Mouse (Mus musculus) adrenal gland, postnatal 10 days (tissue): Measurements from ENCODE around the gene Oxld1. TPM values are rescaled to one million over a fixed set of nuclear protein-coding genes. Genes with fewer than 3 reads are reported as not detected.
A peak's percentile ranks its signal among the peaks of the same experiment; 100 is the strongest.

Experiments
- DNase-seq: peaks from one replicate; pipeline ENCODE4 v3.0.0; 2021; ENCODE audit warnings: mixed read lengths
- total RNA-seq, 2 experiments: library from RNA; stranded (reverse); gene quantifications; 2 replicates each; pipeline ENCODE4 v1.2.3; 2021

Gene Oxld1
- total RNA-seq, 2 experiments from 2014 or later, result 59.0 to 82.0 TPM

GRCm38 (mm10) chr11:120484265-120484981 is 26.6 kb upstream of the Oxld1 start, which contains the start of gene Mrpl12:
Gene Mrpl12, plus strand, starts transcription at chr11:120484613.
- peak; percentile 92 for DNase-seq

GRCm38 (mm10) chr11:120483448-120483934 is 25.6 kb upstream of the Oxld1 start:
- no peak for DNase-seq

DNA sequence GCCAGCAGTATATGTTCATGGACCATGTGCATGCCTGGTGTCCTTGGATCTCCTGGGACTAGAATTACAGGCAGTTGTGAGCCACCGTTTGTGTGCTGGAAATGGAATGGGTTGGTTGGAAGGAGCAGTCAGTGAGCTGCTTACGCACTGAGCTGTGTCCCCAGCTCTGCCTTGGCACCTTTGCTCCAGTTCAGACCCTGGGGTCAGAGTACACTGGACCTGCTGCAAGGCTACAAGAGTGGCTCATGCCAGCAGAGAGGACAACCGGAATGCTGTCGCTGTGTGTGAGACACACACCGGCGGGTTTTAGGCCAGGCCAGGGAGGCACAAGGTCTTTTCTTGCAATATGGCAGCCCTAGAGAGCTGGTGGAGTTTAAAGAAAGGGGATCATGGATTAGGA is 14.2 kb upstream of the Oxld1 start:
- DNase-seq, result no peak

GRCm38 (mm10) chr11:120467736-120468092 is 9.8 kb upstream of the Oxld1 start:
- no peak for DNase-seq

DNA sequence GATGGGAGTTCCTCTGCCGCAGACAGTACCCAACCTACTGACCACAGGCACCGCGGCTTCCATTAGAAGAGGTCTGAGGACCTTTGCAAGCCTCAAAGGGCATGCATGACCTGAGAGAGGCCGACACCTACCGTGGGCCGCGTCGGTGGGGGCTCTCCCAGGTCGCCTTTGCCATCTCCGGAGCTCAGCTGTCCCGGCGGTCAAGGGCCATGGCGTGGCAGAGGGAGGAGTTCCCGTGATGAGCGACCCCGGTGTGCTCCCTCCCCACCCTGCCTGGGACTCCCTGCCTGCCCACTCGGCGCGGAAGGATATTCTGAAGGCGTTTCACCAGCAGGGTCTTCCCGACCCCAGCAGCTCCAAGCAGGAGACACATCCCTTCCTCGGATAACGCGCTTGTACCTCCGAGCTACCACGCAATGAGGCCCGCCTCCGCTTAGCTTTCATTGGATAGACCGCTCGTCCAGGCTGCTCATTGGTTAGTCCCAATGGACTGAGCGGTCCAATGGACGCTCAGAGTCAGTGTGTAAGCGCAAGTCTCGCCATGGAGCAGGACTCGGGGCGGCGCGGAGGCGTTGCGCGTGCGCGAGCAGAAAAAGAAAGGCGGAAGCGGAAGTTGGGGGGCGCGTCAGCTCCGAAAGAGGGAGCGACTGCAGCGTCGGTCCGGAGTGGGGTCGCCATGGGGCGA is 9.3 kb upstream of the Oxld1 start, which contains the start of gene Arl16:
Gene Arl16, minus strand, starts transcription at position 557 of the 685 bp plus-strand sequence.
- DNase-seq, result peak; percentile 95

DNA sequence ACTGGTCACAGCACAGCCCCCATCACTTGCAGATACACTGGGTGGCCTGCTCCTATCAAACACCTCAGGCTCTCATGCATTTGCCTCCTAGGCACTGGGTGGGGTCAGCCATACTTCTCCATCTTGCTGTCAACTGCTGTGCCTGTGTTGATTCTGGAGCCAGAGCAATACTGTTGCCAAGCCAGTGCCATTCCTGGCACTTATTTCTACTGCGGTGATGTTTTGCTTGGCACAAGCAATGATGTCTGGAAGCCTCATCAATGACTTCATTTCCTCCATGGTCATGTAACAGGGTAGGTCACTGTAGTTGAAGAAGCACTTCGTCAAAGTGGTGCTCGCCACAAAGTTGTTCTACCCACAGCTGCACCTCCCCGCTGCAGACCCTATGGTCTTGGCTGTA is 7.7 kb upstream of the Oxld1 start:
- no peak for DNase-seq

DNA sequence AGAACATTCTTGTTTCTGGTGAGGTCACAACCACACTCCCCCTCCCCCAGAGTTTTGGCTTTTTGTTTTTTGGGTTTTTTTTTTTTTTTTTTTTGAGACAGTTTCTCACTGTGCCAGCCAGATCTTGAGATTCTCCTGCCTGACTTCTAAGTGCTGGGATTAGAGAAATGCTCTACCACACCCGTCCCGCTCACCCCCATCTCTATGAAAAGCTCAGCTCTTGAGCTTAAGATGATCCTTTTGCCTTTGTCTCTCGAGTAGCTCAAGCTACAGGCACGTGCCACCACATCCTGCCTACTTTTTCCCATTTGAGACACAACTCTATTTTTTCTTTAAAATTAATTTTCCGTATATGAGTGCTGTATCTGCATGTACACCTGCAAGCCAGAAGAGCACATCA is 6.5 kb upstream of the Oxld1 start:
- no peak for DNase-seq

GRCm38 (mm10) chr11:120463536-120463935 is 5.7 kb upstream of the Oxld1 start:
- DNase-seq, result no peak

DNA sequence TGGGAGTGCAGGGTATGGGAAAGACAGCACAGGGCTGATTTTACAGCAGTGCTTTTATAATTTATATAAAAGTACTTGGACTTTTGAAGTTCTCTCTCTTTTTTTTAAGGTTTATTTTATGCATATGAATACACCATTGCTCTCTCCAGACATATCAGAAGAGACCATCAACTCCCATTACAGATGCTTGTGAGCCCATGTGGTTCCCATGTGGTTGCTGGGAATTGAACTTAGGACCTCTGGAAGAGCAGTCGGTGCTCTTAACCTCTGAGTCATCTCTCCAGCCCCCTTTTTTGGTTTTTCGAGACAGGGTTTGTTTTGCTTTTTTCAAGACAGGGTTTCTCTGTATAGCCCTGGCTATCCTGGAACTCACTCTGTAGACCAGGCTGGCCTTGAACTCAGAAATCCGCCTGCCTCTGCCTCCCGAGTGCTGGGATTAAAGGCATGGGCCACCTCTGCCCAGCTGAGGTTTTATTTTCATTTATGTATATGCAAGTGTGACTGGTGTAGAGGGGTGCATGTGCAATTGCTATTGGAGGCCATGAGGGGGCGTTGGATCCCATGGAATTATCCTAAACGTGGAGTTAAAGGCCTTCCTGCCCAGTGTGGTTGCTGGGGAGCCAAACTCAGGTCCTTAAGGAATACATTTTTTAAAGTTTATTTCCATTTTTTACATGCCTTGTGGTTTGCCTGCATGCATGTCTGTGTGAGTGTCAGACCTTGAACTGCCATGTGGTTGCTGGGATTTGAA is 1.2 kb upstream of the Oxld1 start:
- no peak for DNase-seq

DNA sequence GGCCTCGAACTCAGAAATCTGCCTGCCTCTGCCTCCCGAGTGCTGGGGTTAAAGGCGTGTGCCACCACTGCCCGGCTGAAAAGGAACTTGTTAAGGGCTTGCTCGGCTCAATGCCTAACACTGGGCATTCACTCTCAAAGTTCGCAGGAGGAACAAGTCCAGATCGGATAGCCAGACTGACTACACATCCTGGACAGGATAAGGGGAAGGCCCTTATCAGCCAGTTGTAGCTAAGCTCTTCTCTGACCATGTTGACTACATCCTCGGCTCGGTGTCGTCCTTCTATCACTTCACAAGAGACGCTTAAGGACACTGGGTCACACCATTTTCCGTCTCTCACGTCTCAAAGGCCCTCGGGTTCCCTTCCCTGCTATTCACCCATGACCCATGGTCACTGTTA is 498 bp downstream of the Oxld1 start:
- peak; percentile 12 for DNase-seq

DNA sequence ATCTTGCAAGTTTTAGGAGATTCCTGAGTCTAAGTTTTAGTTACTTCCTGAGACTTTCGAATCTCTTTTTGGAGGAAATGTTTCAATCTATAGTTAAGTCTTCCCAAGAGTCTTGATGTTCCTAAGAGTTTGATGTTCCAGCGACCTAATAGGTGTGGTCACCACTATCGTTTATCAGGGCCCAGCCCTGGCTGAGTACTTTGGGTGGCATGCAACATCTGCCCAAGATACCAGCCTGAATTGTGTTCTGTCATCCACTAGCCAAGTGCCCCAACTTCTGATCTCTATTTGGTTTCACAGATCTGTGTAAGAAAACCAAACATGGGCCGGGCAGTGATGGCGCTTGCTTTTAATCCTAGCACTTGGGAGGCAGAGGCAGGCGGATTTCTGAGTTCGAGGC is 2.5 kb downstream of the Oxld1 start:
- no peak for DNase-seq

- no peak for DNase-seq
Observed at GRCm38 (mm10) chr11:120454965-120455364, 2.9 kb downstream of the Oxld1 start.

DNA sequence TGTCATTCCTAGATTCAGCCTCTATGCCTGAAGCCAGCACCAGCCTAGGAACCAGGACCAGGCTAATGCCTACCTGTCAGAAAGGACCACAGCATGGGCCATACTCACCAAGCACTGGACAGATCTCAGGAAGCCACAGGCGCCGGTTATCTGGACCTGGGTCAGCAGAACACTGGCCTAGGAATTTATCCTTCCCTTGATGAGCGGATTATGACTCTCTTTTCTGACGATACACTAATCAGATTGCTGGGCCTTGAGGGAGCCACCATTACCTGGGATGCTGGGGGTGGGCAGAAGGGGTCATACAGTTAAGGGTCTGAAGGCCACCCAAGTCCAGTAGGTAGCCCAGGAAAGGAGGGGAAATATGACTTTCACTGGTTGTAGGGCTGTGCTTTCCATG is 4.6 kb downstream of the Oxld1 start, which contains the start of gene Pde6g:
Gene Pde6g, minus strand, starts transcription at position 195 of the 400 bp plus-strand sequence.
- DNase-seq, result no peak

DNA sequence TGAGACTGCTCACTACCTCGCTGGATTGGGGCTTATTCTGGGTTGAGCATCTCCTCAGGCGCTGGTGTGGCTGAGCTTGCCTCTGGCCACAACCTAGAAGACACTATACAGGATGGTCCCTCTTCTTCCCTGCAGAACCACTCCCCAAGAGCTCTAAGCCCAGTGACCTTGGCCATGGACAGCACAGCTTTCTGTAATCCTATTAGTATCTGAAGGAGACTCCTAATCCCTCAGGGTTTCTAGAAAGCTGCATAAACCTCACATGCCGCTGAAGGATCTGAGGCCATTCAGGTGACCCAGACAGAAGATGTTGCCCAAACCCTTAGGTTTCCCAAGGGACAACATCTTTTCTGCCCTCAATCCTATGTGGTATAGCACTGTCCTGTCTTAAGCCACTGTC is 5.6 kb downstream of the Oxld1 start:
- DNase-seq, result no peak

- DNase-seq, result no peak
Observed at GRCm38 (mm10) chr11:120447179-120447578, 10.7 kb downstream of the Oxld1 start.

DNA sequence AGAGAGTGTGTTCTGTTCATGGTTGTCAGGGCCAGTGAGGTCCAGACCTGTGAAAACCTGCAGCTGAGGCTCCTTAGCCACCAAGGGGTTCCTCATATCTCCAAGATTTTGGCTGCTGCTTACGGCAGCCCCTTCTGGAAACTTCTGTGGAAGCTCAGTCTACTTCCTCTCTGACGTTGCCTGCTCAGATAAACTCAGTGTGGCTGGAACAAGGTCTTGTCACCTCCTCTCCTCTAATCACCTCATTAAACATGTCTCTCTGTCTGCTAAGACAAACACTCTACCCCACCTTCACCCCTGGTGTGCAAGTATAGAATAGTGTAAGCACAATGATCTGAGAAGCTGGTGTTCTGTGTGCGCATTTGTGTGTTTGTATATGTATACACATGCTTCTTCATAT is 12.4 kb downstream of the Oxld1 start:
- no peak for DNase-seq

GRCm38 (mm10) chr11:120444106-120444505 is 13.8 kb downstream of the Oxld1 start:
- no peak for DNase-seq

GRCm38 (mm10) chr11:120442765-120443280 is 15.0 kb downstream of the Oxld1 start:
- DNase-seq, result no peak

- DNase-seq, result no peak
Observed at GRCm38 (mm10) chr11:120442344-120442743, 15.5 kb downstream of the Oxld1 start, which contains the start of gene Tspan10. Gene Tspan10, plus strand, starts transcription at chr11:120442644.

GRCm38 (mm10) chr11:120437857-120438385 is 19.9 kb downstream of the Oxld1 start:
- no peak for DNase-seq

DNA sequence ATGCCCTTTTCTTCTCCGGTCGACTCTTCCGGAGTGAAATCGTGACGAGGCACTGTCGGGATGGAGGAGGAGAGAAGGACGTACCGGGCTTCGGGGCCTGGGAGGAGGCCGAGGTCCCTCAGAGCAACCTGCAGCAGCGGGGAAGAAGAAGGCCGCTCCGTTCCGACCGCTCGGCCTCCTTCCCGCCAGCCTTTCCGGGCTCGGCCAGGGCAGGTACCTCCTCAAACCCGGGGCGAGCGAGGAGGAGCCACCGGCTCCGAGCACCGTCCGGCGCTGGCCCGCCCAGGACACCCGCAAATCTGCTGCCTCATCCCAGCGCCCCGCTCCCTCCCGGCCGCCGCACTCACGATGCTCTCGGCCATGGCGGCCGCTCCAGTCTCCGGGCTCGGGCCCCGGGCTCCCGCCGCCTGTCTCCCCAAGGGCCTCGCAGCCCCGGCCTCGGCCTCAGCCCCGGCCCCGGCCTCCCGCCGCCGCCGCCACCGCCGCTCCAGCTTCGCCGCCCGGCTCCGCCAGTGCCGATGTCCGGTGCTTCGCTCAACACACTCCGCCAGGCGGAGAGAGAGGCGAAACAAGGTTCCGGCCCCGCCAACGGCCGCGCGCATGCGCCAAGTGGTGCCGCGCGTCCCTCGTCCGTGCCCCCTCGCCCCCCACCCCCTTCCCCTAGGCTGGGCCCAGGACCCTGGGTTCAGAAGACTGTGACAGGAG is 20.6 kb downstream of the Oxld1 start, which contains the start of gene Nploc4:
Gene Nploc4, minus strand, starts transcription at position 557 of the 705 bp plus-strand sequence.
- peak; percentile 94 for DNase-seq
